Mouse (Mus musculus) erythroid progenitor cell, adult 5-6 weeks (primary cell): ENCODE data around the gene Gm42688. TPM values are rescaled to one million over a fixed set of nuclear protein-coding genes. Genes with fewer than 3 reads are reported as not detected.
A peak's percentile ranks its signal among the peaks of the same experiment; 100 is the strongest.
"Not testable (repeated sequence)": the region's sequence is repeated elsewhere in the genome, so short reads cannot be mapped to it uniquely, and the experiment has no call there.

ENCODE experiments used
- ATAC-seq: replicated peaks from 2 replicates; pipeline ENCODE4 v1.8.0; 2016; ENCODE audit warnings: moderate number of reproducible peaks, mild to moderate bottlenecking, moderate TSS enrichment, inconsistent platforms; ENCODE audit not compliant: poor library complexity, low FRiP score, severe bottlenecking
- total RNA-seq, 2 experiments: library from RNA; stranded (forward) in 1 of 2; stranded (reverse) in 1 of 2; fragments of 150-400 nt in 1 of 2; fragments of 186-747, 209-891 nt in 1 of 2; gene quantifications; 2 replicates each; pipeline versions ENCODE4 v1.2.3 to v1.2.4; 2015 to 2017; ENCODE audit warnings: low replicate concordance in 2 of 2

The Gm42688 gene
- total RNA-seq, 2 experiments from 2014 or later: 1.1 to 2.9 TPM

DNA sequence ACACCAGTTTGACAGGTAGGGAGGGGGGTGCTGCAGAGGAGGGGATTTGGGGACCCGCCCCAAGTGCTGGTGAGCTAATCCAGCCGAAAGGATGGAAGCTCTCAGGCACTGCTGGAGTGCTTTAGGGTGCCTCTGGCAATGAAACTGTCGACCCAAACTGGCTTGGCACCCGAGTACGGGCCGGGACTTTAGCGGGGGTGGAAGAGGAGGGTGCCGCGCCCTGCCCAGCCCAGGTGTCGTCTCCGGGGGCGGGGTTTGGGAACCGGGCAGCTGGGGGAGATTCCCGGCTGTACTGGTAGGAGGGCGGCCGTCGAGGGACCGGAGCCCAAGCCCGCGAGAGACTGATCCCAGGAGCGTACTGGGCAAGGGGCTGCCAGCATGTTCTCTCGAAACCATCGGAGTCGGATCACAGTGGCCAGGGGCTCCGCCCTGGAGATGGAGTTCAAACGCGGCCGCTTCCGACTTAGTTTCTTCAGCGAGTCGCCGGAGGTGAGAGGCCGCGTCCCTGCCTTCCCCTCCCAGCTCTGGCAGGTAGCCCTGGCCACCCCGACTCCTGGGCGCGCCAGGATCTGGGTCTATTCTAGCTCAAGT lies 34.2 kb downstream of the Gm42688 start:
- no peak for ATAC-seq

DNA sequence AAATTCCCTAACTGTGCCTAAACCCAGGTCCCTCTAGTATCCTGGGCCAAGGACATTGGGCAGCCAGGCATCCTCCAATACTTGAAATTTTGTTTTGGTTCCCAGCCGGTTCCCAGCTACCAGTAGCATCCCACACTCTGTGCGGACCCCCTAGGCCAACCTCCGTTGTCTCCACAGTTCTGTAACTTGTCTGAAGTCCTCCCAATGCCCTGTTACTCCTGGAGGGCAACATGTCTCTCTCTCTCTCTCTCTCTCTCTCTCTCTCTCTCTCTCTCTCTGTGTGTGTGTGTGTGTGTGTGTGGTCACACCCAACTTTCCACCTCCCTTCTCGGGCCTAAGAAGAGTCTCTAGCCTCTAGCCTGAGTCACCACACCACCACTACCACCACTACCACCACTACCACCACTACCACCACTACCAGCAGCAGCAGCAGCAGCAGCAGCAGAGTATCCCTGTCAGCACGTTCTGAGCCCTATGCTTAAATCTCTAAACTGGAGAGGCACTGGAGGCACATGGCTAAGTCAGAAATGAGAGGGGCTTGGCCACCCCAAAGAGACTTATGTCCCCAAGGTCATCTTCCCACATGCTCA lies 35.0 kb downstream of the Gm42688 start:
- no peak for ATAC-seq

DNA sequence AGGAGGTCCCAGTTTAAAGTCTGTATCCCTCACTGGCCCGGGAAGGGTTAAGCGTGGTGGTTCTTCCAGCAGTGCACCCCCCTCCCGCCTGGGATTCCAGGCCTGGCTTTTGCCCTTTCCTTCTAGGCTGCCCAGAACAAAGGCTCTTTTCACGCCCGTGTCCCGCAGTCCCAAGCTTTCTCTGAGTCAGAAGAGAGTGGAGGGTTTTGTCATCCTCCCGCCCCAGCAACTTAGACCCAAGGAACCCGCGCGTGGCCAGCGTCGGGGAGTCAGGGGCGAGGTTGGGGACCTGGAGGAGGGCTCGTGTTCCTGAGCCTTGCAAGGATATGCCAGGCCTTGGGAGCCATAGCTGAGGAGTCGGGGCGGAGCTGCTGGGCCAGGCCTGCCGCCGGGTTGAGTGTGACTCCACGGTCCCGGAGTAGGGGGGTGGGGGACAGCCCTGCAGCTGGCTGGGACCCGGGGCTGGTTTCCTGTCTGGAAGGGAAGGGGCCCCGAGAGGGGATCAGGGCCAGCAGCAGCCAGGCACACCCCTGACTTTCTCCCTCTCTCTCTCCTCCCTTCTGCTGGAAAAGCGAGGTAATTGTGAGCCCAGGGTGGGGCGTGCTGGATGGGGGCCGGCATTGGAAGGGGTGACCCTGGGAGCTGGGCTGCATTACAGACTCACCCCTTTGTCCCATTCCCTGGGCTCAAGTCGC lies 35.6 kb downstream of the Gm42688 start:
- no peak for ATAC-seq

DNA sequence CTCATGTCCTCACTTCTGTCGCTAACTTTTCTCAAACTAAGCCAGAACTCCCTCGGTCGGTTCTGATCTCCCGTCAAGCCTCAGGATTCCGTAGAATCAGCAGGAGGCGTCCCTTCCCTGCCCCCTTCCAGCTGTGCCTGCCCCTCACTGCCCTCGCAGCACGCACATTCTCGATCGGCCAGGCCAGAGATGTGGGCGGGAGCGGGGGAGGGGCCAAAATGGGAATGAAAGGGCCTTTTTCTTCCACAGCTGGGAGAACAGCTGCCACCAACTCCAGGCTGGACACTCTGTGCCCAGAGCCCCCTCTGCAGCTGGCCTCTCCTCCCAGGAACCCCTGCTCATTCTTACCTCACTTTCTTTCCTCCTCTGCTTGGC lies 36.1 kb downstream of the Gm42688 start:
- no peak for ATAC-seq

GRCm38 (mm10) chr6:83138056-83138455 lies 36.6 kb downstream of the Gm42688 start:
- no peak for ATAC-seq

- no peak for ATAC-seq
Measured at GRCm38 (mm10) chr6:83140044-83140443, 38.6 kb downstream of the Gm42688 start.

GRCm38 (mm10) chr6:83141636-83142035 lies 40.2 kb downstream of the Gm42688 start:
- ATAC-seq: no peak

- ATAC-seq: no peak
Measured at GRCm38 (mm10) chr6:83142211-83142731, 40.9 kb downstream of the Gm42688 start.

DNA sequence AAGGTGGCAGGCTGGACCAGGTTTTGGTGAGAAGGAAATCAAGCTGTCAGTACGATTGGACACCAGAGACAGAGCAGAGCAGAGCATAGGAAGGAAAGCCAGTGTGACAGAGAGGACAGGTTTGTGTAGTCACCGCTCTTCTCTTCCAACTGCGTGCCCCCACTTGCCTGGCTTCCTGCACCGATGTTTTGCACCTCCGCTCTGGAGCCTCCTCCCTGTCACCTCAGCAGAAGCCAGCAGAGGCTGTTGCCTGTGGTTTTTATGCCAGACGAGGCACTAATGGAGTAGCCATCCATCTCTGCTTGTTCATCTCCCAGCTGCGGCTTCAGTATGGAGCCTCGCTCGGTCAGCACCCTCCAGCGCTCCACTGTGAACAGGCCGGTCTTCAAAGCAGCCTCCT lies 41.5 kb downstream of the Gm42688 start:
- ATAC-seq: no peak

DNA sequence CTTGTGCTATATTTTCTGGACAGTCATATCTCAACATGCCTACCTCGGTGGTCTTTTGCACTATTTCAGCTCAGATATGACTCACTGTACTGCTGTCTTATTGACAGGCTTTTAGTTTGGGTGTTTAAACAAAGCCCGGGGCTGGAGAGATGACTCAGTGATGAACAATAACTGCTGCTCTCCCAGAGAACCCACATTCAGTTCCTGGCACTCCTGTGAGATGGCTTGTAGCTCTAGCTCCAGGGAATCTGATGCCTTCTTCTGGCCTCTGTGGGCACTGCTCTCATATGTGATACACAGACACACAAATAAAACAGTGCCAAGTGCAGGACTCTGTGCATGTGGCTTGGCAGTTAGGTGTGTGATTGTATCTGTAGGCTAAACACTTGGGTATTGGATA lies 43.8 kb downstream of the Gm42688 start:
- ATAC-seq: no peak

DNA sequence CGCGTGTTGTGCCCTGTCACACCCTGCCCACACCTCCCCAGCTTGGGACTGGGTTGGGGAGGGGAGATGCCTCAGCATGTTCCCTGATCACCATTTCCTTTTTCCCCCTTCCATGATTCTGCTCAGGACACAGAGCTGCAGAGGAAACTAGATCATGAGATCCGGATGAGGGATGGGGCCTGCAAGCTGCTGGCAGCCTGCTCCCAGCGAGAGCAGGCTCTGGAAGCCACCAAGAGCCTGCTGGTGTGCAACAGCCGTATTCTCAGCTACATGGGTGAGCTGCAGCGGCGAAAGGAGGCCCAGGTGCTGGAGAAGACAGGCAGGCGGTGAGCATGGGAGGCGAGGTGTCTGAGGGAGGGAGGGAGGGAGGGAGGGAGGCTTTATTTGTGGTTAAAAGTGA lies 44.4 kb downstream of the Gm42688 start:
- no peak for ATAC-seq

DNA sequence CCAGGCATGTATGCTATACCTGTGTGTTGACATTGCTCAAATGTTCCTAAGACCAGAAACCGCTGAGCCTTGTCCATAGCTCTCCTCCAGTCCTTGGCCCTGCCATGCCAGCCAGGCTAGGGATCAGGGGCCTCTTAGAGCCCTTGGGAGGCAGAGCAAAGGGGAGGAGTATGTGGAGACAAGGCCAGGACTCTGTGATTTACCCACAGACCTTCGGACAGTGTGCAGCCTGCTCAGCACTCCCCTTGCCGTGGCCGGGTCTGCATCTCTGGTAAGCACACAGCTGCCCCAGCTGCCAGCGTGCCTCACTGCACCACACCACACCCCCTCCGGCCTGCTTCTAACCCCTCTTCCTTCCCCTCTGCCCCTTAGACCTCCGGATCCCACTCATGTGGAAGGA lies 45.9 kb downstream of the Gm42688 start:
- ATAC-seq: no peak

DNA sequence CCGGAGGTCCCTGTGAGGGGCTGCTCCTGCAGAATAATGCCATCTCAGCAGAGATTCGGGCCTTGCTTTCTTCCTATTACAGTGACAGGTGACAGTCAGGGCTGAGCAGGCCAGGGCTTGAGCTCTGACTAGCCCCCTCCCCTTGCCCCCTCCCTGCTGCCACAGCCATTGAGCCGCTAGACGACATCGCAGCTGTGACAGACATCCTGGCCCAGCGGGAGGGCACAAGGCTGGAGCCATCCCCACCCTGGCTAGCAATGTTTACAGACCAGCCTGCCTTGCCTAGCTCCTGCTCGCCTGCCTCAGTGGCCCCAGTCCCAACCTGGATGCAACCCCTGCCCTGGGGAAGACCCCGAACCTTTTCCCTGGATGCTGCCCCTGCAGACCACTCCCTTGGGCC lies 50.3 kb downstream of the Gm42688 start:
- ATAC-seq: no peak

DNA sequence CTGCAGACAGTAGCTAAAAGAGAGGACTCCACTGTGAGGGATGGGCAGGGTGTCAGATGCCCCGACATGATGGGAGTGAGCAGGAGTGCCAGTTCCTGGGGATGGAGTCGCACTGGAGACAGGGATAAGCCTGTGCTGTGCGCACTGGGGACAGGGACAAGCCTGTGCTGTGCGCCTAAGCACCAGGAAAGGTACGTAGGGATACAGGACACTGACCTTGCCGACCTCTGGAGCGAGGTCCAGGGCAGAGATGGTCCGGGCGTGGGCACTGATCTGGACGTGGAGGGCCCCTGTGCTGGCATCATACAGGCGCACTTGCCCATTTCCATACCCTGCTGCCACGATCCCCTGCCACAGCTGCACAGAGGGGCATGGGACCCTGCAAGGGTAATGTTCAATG lies 51.6 kb downstream of the Gm42688 start:
- no peak for ATAC-seq

GRCm38 (mm10) chr6:83153485-83153884 lies 52.1 kb downstream of the Gm42688 start:
- no peak for ATAC-seq

DNA sequence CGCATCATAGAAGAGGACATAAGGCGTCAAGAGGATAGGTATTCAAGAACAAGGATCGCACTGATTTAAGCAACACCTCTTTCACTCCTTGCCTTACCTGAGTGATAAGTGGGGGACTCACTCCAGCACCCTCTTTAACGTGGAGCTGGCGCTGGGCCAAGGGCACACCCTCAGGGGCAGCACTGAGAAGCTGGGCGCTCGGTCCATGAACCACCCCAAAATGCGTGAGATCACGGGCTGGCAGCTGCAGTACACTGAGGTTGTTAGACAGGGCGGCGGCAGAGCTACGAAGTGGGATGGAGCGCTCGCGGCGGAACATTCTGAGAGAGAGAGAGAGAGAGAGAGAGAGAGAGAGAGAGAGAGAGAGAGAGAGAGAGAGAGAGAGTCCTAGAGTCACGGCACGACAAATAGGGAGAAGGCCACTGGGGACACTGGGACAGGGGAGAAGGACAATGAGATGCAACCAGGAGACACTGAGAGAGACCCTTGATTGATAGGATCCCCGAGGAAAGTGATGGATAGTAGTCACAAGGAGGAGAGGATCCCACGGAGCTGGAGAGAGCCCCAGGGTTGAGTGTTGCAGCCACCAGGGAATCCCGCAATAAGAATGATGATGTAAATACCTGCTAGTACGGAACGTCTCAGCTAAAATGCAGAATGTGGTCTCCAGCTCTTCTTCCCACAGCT lies 54.3 kb downstream of the Gm42688 start:
- no peak for ATAC-seq

GRCm38 (mm10) chr6:83156259-83156684 lies 54.9 kb downstream of the Gm42688 start, which contains the start of the genes Wdr54 and 1700003E16Rik:
TSS of gene Wdr54 (minus strand) at chr6:83156397.
TSS of gene 1700003E16Rik (plus strand) at chr6:83156404.
- 0 out of 2 replicates have a peak, but pooled peaks have one; percentile 28 for ATAC-seq

DNA sequence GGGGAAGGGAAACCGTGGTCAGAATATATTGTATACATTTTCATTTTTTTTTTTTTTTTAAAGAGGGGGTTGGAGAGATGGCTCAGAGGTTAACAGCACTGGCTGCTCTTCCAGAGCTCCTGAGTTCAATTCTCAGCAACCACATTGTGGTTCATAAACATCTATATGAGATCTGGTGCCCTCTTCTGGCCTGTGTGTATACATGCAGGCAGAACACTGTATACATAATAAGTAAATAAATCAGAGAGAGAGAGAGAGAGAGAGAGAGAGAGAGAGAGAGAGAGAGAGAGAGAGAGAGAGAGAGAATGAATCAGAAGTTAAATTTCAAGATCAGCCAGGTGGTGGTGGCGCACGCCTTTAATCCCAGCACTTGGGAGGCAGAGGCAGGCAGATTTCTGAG lies 58.0 kb downstream of the Gm42688 start:
- ATAC-seq: not testable (repeated sequence)
